Mouse (Mus musculus): ENCODE data around the gene Thbs3. TPM values are rescaled to one million over a fixed set of nuclear protein-coding genes. Genes with fewer than 3 reads are reported as not detected.

The Thbs3 gene
- polyA plus RNA-seq, 1 experiment from 2014 or later, result 48.2 TPM

- H3K4me1 ChIP-seq, result peaks cover 56% of the 10 kb centered on the region
- 2% methylated on average over 14 of the region's 26 CpGs for WGBS
- H3K9ac ChIP-seq (replicated peaks), result peak overlapping the region; percentile 73
- H3K4me2 ChIP-seq, result peak overlapping the region; percentile 73
- H3K4me3 ChIP-seq (replicated peaks), result peak overlapping the region; percentile 58
- H3K36me3 ChIP-seq, result peaks cover 34% of the 10 kb centered on the region
- H3K9me3 ChIP-seq (replicated peaks), result no peaks in the 10 kb centered on the region
- ATAC-seq (ENCODE audit: low FRiP score), result peak; percentile 64
- peak overlapping the region; percentile 95 for H3K27ac ChIP-seq (replicated peaks)
- H3K27me3 ChIP-seq (replicated peaks), result no peaks in the 10 kb centered on the region
Observed at GRCm38 (mm10) chr3:89244982-89245687, 30.2 kb downstream of the Thbs3 start.

- Histone ChIP-seq H3K4me3 (replicated peaks) (peak within 1 kb of the TSS; percentile 58), H3K27ac (replicated peaks) (peak within 1 kb of the TSS; percentile 95), H3K4me2 (peak within 1 kb of the TSS; percentile 73), H3K9me3 (replicated peaks) (no peaks in the 10 kb centered on the region), H3K27me3 (replicated peaks) (no peaks in the 10 kb centered on the region), H3K4me1 (peaks cover 61% of the 10 kb centered on the region), H3K9ac (replicated peaks) (peak within 1 kb of the TSS; percentile 73), H3K36me3 (peaks cover 28% of the 10 kb centered on the region)
- peak; percentile 81 for ATAC-seq (ENCODE audit: low FRiP score)
- WGBS, result 2% methylated on average over 20 of the region's 20 CpGs
Observed at GRCm38 (mm10) chr3:89245688-89246171, 30.8 kb downstream of the Thbs3 start, which contains the start of gene Krtcap2. Gene Krtcap2 (plus strand): TSS chr3:89245966.

DNA sequence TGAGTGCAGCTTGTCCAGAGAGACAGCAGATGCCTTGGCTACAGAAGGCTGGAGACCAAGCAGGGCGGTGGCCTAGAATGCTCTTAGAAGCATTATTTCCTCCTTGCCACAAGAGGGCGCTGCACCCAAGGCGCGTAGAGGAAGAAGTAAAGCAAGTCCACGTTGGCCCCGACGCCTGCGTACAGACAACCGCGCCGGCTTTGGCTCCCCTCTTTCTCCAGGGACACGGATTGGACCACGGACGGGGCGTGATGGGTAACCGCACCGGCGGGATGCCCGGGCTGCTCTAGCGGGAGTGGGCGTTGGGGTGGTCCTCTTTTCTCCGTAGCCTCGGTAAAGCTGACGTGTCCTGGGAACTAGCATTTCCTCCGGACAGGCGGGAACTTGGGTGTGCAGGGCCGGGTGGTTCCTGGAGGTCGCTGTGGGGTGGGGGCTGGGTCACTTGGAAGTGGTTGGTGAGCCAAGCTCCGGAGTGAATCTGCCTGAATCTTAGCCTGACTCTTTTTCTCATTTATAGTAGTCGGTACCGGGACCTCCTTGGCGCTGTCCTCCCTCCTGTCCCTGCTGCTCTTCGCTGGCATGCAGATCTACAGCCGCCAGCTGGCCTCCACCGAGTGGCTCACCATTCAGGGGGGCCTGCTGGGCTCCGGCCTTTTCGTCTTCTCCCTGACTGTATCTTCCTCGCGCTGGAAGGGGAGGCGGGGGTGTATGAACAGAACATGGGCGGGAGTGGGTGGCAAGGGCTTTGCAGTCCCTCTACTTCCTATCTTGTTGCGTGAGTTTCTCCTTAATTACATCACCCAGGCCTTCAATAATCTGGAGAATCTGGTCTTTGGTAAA lies 31.5 kb downstream of the Thbs3 start, which contains the start of gene Trim46:
Gene Trim46, minus strand, starts transcription at position 49 of the 840 bp plus-strand sequence.
- peak within 1 kb of the TSS; percentile 73 for H3K4me2 ChIP-seq
- peak within 1 kb of the TSS; percentile 95 for H3K27ac ChIP-seq (replicated peaks)
- ATAC-seq (ENCODE audit: low FRiP score), result peak; percentile 74
- H3K36me3 ChIP-seq, result peaks cover 20% of the 10 kb centered on the region
- no peaks in the 10 kb centered on the region for H3K9me3 ChIP-seq (replicated peaks)
- H3K27me3 ChIP-seq (replicated peaks), result no peaks in the 10 kb centered on the region
- H3K9ac ChIP-seq (replicated peaks), result peak within 1 kb of the TSS; percentile 73
- H3K4me1 ChIP-seq, result peaks cover 69% of the 10 kb centered on the region
- under 1% methylated on average over 41 of the region's 42 CpGs for WGBS
- peak within 1 kb of the TSS; percentile 58 for H3K4me3 ChIP-seq (replicated peaks)

GRCm38 (mm10) chr3:89247466-89247865 lies 32.5 kb downstream of the Thbs3 start:
- Histone ChIP-seq H3K27ac (replicated peaks) (no peak overlapping the region), H3K4me1 (peaks cover 69% of the 10 kb centered on the region), H3K9me3 (replicated peaks) (no peaks in the 10 kb centered on the region), H3K36me3 (peaks cover 11% of the 10 kb centered on the region; the same call in 1 of the 2 replicates), H3K4me2 (peak overlapping the region; percentile 73), H3K9ac (replicated peaks) (peak overlapping the region; percentile 68), H3K27me3 (replicated peaks) (peaks cover 5% of the 10 kb centered on the region; the same call in 1 of the 2 replicates), H3K4me3 (replicated peaks) (peak overlapping the region; percentile 58)
- no peak for ATAC-seq (ENCODE audit: low FRiP score)
- 92% methylated on average over 4 of the region's 4 CpGs for WGBS

GRCm38 (mm10) chr3:89250435-89251040 lies 35.6 kb downstream of the Thbs3 start:
- WGBS, result 24% methylated on average over 7 of the region's 7 CpGs
- Histone ChIP-seq H3K36me3 (peaks cover 11% of the 10 kb centered on the region; the same call in 1 of the 2 replicates), H3K27me3 (replicated peaks) (peaks cover 5% of the 10 kb centered on the region; the same call in 1 of the 2 replicates), H3K27ac (replicated peaks) (peak overlapping the region; percentile 51; the same call in 1 of the 2 replicates), H3K4me2 (0 out of 2 replicates have a peak overlapping the region, but pooled peaks have one; percentile 39), H3K4me1 (peaks cover 42% of the 10 kb centered on the region), H3K4me3 (replicated peaks) (no peak overlapping the region), H3K9ac (replicated peaks) (no peak overlapping the region), H3K9me3 (replicated peaks) (no peaks in the 10 kb centered on the region)
- no peak for ATAC-seq (ENCODE audit: low FRiP score)

DNA sequence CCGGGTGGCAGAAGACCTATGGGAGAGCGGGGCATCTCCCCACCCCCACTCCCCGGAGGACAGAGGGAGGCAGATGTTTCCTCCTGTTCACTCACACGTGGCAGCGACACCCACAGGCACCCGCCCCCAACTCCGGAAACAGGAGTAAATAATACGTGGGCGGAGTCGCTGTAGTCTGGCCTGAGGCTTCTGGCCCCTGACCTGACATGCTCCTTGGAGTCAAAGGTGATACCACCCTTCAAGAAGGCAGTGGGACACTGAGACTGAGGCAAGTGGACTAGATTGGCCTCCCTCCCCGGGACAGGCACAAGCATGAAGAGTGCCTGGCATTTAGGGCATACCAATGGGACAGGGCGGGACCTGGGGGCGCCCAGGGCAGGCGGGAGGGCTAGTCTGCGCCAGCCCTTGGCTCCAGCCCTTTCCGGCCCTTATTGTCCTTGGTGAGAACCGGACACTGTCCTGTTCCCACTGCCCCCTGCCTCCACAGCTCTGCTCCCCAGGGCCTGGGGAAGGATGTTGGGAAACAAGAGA lies 36.5 kb downstream of the Thbs3 start:
- Histone ChIP-seq H3K9ac (replicated peaks) (0 out of 2 replicates have a peak overlapping the region, but pooled peaks have one; percentile 1), H3K4me1 (peaks cover 37% of the 10 kb centered on the region), H3K4me2 (peak overlapping the region; percentile 39), H3K4me3 (replicated peaks) (no peak overlapping the region), H3K27me3 (replicated peaks) (peaks cover 5% of the 10 kb centered on the region; the same call in 1 of the 2 replicates), H3K9me3 (replicated peaks) (no peaks in the 10 kb centered on the region), H3K36me3 (peaks cover 11% of the 10 kb centered on the region; the same call in 1 of the 2 replicates), H3K27ac (replicated peaks) (no peak overlapping the region; the same call in 1 of the 2 replicates)
- no peak for ATAC-seq (ENCODE audit: low FRiP score)
- 10% methylated on average over 17 of the region's 17 CpGs for WGBS

- ATAC-seq (ENCODE audit: low FRiP score), result no peak
- Histone ChIP-seq H3K4me3 (replicated peaks) (no peak overlapping the region), H3K4me1 (peaks cover 22% of the 10 kb centered on the region), H3K27ac (replicated peaks) (no peak overlapping the region), H3K9me3 (replicated peaks) (no peaks in the 10 kb centered on the region), H3K27me3 (replicated peaks) (peaks cover 5% of the 10 kb centered on the region; the same call in 1 of the 2 replicates), H3K36me3 (0 out of 2 replicates have a peak, but pooled peaks cover under 1% of the 10 kb centered on the region), H3K4me2 (no peak overlapping the region), H3K9ac (replicated peaks) (no peak overlapping the region)
- 97% methylated on average over 5 of the region's 5 CpGs for WGBS
Observed at GRCm38 (mm10) chr3:89254994-89255393, 40.0 kb downstream of the Thbs3 start.

DNA sequence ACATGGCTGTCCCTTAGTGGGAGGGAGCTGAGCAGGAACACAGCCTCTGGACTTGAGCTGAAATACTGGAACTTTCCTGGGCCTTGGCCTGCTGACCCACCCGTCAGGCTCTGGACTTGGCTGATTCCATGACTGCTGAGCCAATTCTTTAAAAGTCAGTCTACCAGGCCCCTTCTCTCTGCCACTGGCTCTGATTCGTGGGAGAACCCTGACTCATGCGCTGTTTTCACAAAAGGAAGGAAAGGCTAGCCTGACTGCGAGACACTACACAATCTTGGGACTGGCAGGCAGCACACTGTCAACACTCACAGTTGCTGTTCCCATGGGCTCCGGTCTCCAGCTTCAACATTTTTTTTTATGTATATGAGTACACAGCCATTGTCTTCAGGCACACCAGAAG lies 41.2 kb downstream of the Thbs3 start:
- 86% methylated on average over 5 of the region's 5 CpGs for WGBS
- H3K4me3 ChIP-seq (replicated peaks), result no peak overlapping the region
- H3K36me3 ChIP-seq, result no peaks in the 10 kb centered on the region
- ATAC-seq (ENCODE audit: low FRiP score), result no peak
- no peak overlapping the region for H3K27ac ChIP-seq (replicated peaks)
- peaks cover 12% of the 10 kb centered on the region for H3K4me1 ChIP-seq
- H3K4me2 ChIP-seq, result no peak overlapping the region
- peaks cover 5% of the 10 kb centered on the region; the same call in 1 of the 2 replicates for H3K27me3 ChIP-seq (replicated peaks)
- H3K9me3 ChIP-seq (replicated peaks), result no peaks in the 10 kb centered on the region
- no peak overlapping the region for H3K9ac ChIP-seq (replicated peaks)

GRCm38 (mm10) chr3:89259076-89259475 lies 44.1 kb downstream of the Thbs3 start, which contains the start of gene Dpm3:
Gene Dpm3 (plus strand): TSS chr3:89259358.
- WGBS, result 53% methylated on average over 7 of the region's 7 CpGs
- Histone ChIP-seq H3K9me3 (replicated peaks) (no peaks in the 10 kb centered on the region), H3K4me3 (replicated peaks) (no peak within 1 kb of the TSS), H3K27me3 (replicated peaks) (no peaks in the 10 kb centered on the region), H3K27ac (replicated peaks) (no peak within 1 kb of the TSS), H3K36me3 (no peaks in the 10 kb centered on the region), H3K9ac (replicated peaks) (no peak within 1 kb of the TSS), H3K4me2 (no peak within 1 kb of the TSS), H3K4me1 (no peaks in the 10 kb centered on the region)
- no peak for ATAC-seq (ENCODE audit: low FRiP score)

- Histone ChIP-seq H3K27ac (replicated peaks) (no peak overlapping the region), H3K4me2 (no peak overlapping the region), H3K27me3 (replicated peaks) (no peaks in the 10 kb centered on the region), H3K9me3 (replicated peaks) (no peaks in the 10 kb centered on the region), H3K4me3 (replicated peaks) (no peak overlapping the region), H3K9ac (replicated peaks) (no peak overlapping the region), H3K36me3 (no peaks in the 10 kb centered on the region), H3K4me1 (no peaks in the 10 kb centered on the region)
- WGBS, result 86% methylated on average over 3 of the region's 3 CpGs
- no peak for ATAC-seq (ENCODE audit: low FRiP score)
Observed at GRCm38 (mm10) chr3:89260211-89260610, 45.2 kb downstream of the Thbs3 start.

DNA sequence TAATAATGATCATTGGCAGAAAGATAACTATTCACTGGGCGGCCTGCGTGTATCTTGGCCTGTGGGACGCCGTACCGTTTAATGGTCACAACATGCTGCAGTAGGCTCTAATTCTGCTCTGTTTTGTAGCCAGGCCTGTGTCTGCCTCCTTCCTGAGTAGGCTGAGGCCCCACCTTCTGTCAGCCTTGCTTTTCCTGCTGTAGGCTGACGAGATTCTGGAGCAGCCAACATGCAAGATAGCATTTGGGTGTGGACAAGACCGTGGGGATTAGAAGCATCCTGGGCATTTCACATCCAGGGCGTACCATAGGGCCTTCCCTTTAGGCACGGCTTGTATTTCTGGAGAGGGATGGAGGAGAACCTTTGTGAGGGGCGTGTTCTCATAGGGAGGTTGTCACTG lies 47.4 kb downstream of the Thbs3 start:
- Histone ChIP-seq H3K9me3 (replicated peaks) (no peaks in the 10 kb centered on the region), H3K4me2 (no peak overlapping the region), H3K9ac (replicated peaks) (no peak overlapping the region), H3K27me3 (replicated peaks) (no peaks in the 10 kb centered on the region), H3K36me3 (no peaks in the 10 kb centered on the region), H3K4me3 (replicated peaks) (no peak overlapping the region), H3K4me1 (peaks cover 13% of the 10 kb centered on the region), H3K27ac (replicated peaks) (no peak overlapping the region)
- WGBS, result 79% methylated on average over 10 of the region's 10 CpGs
- no peak for ATAC-seq (ENCODE audit: low FRiP score)
